Comparison of ENCODE assay signal across 9 mouse cellular contexts in the genomic region with DNA sequence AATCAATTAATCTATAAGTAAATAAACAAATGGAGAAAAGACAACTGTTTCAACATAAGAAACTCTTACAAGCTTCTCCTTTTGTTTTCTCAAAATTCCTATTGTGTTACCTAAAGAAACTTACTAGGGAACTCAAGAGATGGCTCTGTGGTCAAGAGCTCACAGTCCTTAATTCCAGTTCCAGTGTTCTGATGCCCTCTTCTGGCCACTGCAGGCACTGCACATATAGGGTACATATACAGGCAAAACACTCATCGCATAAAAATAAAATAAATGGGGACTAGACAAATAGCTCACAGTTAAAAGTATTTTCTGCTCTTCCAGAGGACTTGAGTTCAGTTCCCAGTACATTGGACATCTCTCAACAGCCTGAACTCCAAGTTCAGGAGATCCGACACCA. TPM values are rescaled to one million over a fixed set of nuclear protein-coding genes. Genes with fewer than 3 reads are reported as not detected.
DNase-seq lines count a peak whose midpoint lies in the region; ATAC-seq and TF ChIP-seq lines count a peak whose summit lies in the region.
"Had no signal": no experiment of that assay in that cellular context is flagged by ENCODE, and none has a peak within 500 bp of the region (broad histone marks: within the 10 kb centered on the region; RNA-seq: fewer than 3 reads in every experiment).

No protein-coding gene starts in this region.

- H3K4me3 ChIP-seq in hindbrain, embryonic 10.5 days, result no peak overlapping the region
- no peak overlapping the region for H3K4me3 ChIP-seq in hindbrain, embryonic 13.5 days
- peak overlapping the region; percentile 93 for H3K4me3 ChIP-seq in myocyte

- no peak overlapping the region for H3K9ac ChIP-seq in hindbrain, embryonic 13.5 days

- H3K9me3 ChIP-seq in hindbrain, embryonic 10.5 days, result no peaks in the 10 kb centered on the region
- no peaks in the 10 kb centered on the region for H3K9me3 ChIP-seq in hindbrain, embryonic 13.5 days
- H3K9me3 ChIP-seq: embryonic facial prominence, embryonic 12.5 days had no signal

- peaks cover 23% of the 10 kb centered on the region for H3K36me3 ChIP-seq in hindbrain, embryonic 10.5 days
- peaks cover 21% of the 10 kb centered on the region for H3K36me3 ChIP-seq in hindbrain, embryonic 13.5 days
- peaks cover 10% of the 10 kb centered on the region for H3K36me3 ChIP-seq in myocyte (ENCODE audit: control insufficient read depth, insufficient read depth)

- WGBS in hindbrain, embryonic 10.5 days, result 73% methylated on average over 2 of the region's 2 CpGs
- WGBS in hindbrain, embryonic 13.5 days, result 72% methylated on average over 2 of the region's 2 CpGs

- no peaks in the 10 kb centered on the region for H3K27me3 ChIP-seq in hindbrain, embryonic 10.5 days (ENCODE audit: insufficient read depth, poor library complexity, severe bottlenecking)
- peaks cover 14% of the 10 kb centered on the region; the same call in 1 of the 2 replicates for H3K27me3 ChIP-seq in hindbrain, embryonic 13.5 days
- no peaks in the 10 kb centered on the region for H3K27me3 ChIP-seq in myocyte (ENCODE audit: control insufficient read depth, insufficient read depth, insufficient read length)
- H3K27me3 ChIP-seq: embryonic facial prominence, embryonic 12.5 days had no signal

- H3K79me2 ChIP-seq in myocyte (ENCODE audit: control insufficient read depth, insufficient read depth), result peaks cover 37% of the 10 kb centered on the region

- no peak overlapping the region for H3K4me2 ChIP-seq in hindbrain, embryonic 13.5 days
- no peak overlapping the region for H3K4me2 ChIP-seq in myocyte (ENCODE audit: low read depth)

- H3K4me1 ChIP-seq in hindbrain, embryonic 10.5 days (replicated peaks), result peaks cover 11% of the 10 kb centered on the region
- peaks cover 13% of the 10 kb centered on the region for H3K4me1 ChIP-seq in hindbrain, embryonic 13.5 days (replicated peaks)

- peak; percentile 33 for DNase-seq in hindbrain, embryonic 10.5 days (ENCODE audit: low spot score)
- DNase-seq in 3T3-L1 (ENCODE audit: low read depth, low spot score) (peak; percentile 67), NIH3T3 (ENCODE audit: low read depth) (peak; percentile 72)
- DNase-seq in forelimb bud, embryonic 11.5 days (ENCODE audit: low read depth, low spot score), result peak; percentile 23
- no peak for DNase-seq in urinary bladder, adult 2 months (ENCODE audit: low spot score)
- DNase-seq in right cerebral cortex, postnatal 36 days (ENCODE audit: low spot score in 2 of 2), result no peak

- H3ac ChIP-seq in myocyte (ENCODE audit: control insufficient read depth, insufficient read length), result no peak overlapping the region

- no peak for TF ChIP-seq POLR2A in myocyte (IDR thresholded peaks at IDR 0.05; ENCODE audit: insufficient read length, low read depth)

- ATAC-seq in hindbrain, embryonic 13.5 days (ENCODE audit: low FRiP score), result no peak

- no peak overlapping the region for H3K27ac ChIP-seq in hindbrain, embryonic 10.5 days
- no peak overlapping the region for H3K27ac ChIP-seq in hindbrain, embryonic 13.5 days
- H3K27ac ChIP-seq: embryonic facial prominence, embryonic 12.5 days had no signal

TF ChIP-seq in myocyte, 11 proteins besides CTCF, POLR2A, EP300 and RAD21:
- TF ChIP-seq MYOD1 (IDR thresholded peaks at IDR 0.05; ENCODE audit: control insufficient read depth in 1 of 3, insufficient read length in 2 of 3, low read depth in 2 of 3) (no peak), E2F4 (IDR thresholded peaks at IDR 0.05; ENCODE audit: insufficient read depth) (no peak), USF1 (IDR thresholded peaks at IDR 0.05; ENCODE audit: low read depth) (no peak), CEBPB (IDR thresholded peaks at IDR 0.05; ENCODE audit: insufficient read depth, poor library complexity, severe bottlenecking) (no peak), POLR2AphosphoS2 (IDR thresholded peaks at IDR 0.05; ENCODE audit: insufficient read length, low read depth) (no peak), MYOG (IDR thresholded peaks at IDR 0.05; ENCODE audit: control insufficient read depth in 1 of 3, insufficient read depth in 1 of 3, insufficient read length in 2 of 3, low read depth in 2 of 3) (no peak), MAX (IDR thresholded peaks at IDR 0.05; ENCODE audit: low read depth) (no peak), TCF3 (IDR thresholded peaks at IDR 0.05; ENCODE audit: insufficient read length, low read depth) (no peak), REST (IDR thresholded peaks at IDR 0.05; ENCODE audit: insufficient read depth, insufficient read length) (no peak), SRF (IDR thresholded peaks at IDR 0.05; ENCODE audit: control insufficient read depth, insufficient read length, low read depth) (no peak), TCF12 (IDR thresholded peaks at IDR 0.05; ENCODE audit: insufficient read depth, poor library complexity, severe bottlenecking) (no peak)

RNA-seq across cellular contexts. Expression of a gene that starts 0.9 kb away (rescaled TPM):
- polyA plus RNA-seq in hindbrain, embryonic 10.5 days (2016; fragmentation: Nextera tagmentation; extraction: Ambion mirVana), result 83.1 and 95.5 TPM in 2 replicates
- 69.8 and 70.1 TPM in 2 replicates for polyA plus RNA-seq in hindbrain, embryonic 13.5 days (2015; fragmentation: Nextera tagmentation; extraction: Ambion mirVana)
- 27.0 TPM for polyA plus RNA-seq in myocyte (2012; fragmentation: generic; extraction: Trizol)
- polyA plus RNA-seq in urinary bladder, adult 2 months (2012; rRNA removed), result 26.8 and 27.3 TPM in 2 replicates

RNA-seq across cellular contexts. Expression of a gene that starts 9.2 kb away (rescaled TPM):
- polyA plus RNA-seq in hindbrain, embryonic 10.5 days (2016; fragmentation: Nextera tagmentation; extraction: Ambion mirVana), result 368 and 376 TPM in 2 replicates
- polyA plus RNA-seq in hindbrain, embryonic 13.5 days (2015; fragmentation: Nextera tagmentation; extraction: Ambion mirVana), result 465 and 467 TPM in 2 replicates
- polyA plus RNA-seq in myocyte (2012; fragmentation: generic; extraction: Trizol), result 92.8 TPM
- 74.5 and 79.3 TPM in 2 replicates for polyA plus RNA-seq in urinary bladder, adult 2 months (2012; rRNA removed)

Comparison
In these comparisons a context has a peak if more than half of its experiments do, and no peak if none do; other contexts are left out.
1. DNase-seq: peak in hindbrain, embryonic 10.5 days (single experiment), 3T3-L1 (single experiment), NIH3T3 (single experiment) and forelimb bud, embryonic 11.5 days (single experiment); none in urinary bladder, adult 2 months (single experiment) and right cerebral cortex, postnatal 36 days (0 of 2).